Mouse (Mus musculus): Measurements from ENCODE around the gene Dgkh. TPM values are rescaled to one million over a fixed set of nuclear protein-coding genes. Genes with fewer than 3 reads are reported as not detected.

Gene Dgkh
- polyA plus RNA-seq, 1 experiment from 2014 or later: 2.6 TPM

- 84% methylated on average over 3 of the region's 3 CpGs for WGBS
- H3K9me3 ChIP-seq (replicated peaks; ENCODE audit: control insufficient read depth, low read length, poor library complexity, severe bottlenecking): no peaks in the 10 kb centered on the region
Measured at GRCm38 (mm10) chr14:78526475-78526874, 206.1 kb downstream of the Dgkh start.

DNA sequence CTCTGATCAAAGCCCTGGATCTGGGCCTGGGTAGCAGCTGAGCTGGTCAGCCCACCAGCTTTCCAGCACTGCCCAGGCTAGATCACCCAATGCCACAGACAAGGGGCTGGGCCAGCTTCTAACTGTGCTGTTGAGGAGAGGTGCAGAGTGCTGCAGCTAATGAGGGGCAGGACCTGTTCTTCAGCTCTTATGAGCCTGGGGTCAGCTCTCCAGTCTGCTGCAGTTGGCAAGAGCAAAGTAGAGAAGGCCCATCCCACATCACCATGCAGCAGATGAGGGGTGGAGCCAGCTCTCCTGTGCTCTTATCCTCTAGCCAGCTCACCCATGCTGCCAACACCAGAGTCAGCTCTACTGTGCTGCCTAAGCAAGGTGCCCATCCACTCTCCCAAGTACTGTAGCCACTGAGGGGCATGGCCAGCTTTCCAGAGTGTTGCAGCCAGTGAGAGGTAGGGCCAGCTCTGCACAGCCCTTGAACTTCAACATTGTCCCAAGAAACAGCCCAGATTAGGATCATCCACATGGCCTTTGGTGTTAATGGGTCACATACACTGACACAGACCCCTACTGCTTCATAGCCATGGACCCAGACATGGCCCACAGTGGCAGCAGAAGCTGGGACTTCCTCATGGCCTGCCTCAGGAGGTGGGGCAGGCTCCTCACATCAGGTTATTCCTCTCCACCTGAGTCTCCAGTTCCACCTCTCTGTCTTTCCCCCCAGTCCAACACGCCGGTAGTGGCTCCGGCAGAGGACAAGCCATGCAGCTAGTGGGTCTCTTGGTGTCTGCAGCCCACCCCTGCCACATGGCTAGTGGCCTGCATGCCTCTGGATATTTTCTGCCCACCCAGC, 206.7 kb downstream of the Dgkh start:
- Histone ChIP-seq H3K4me3 (ENCODE audit: low read depth, low read length) (no peak overlapping the region), H3K36me3 (ENCODE audit: control insufficient read depth, insufficient read depth, low read length) (no peaks in the 10 kb centered on the region), H3K4me2 (ENCODE audit: low read length) (no peak overlapping the region), H3K9me3 (replicated peaks; ENCODE audit: control insufficient read depth, low read length, poor library complexity, severe bottlenecking) (no peaks in the 10 kb centered on the region), H3K27me3 (ENCODE audit: control insufficient read depth, insufficient read depth, low read depth, low read length) (no peaks in the 10 kb centered on the region), H3K4me1 (ENCODE audit: control insufficient read depth, insufficient read depth, low read length) (peaks cover 9% of the 10 kb centered on the region), H3K9ac (ENCODE audit: low read depth, low read length) (no peak overlapping the region), H3K27ac (ENCODE audit: low read length) (no peak overlapping the region)
- ATAC-seq: peak; percentile 50
- 93% methylated on average over 3 of the region's 3 CpGs for WGBS

More at GRCm38 (mm10) chr14:78526475-78526874, 206.1 kb downstream of the Dgkh start:
- Histone ChIP-seq H3K4me3 (ENCODE audit: low read depth, low read length) (no peak overlapping the region), H3K27ac (ENCODE audit: low read length) (no peak overlapping the region), H3K4me2 (ENCODE audit: low read length) (no peak overlapping the region), H3K9ac (ENCODE audit: low read depth, low read length) (no peak overlapping the region), H3K36me3 (ENCODE audit: control insufficient read depth, insufficient read depth, low read length) (no peaks in the 10 kb centered on the region), H3K27me3 (ENCODE audit: control insufficient read depth, insufficient read depth, low read depth, low read length) (no peaks in the 10 kb centered on the region), H3K4me1 (ENCODE audit: control insufficient read depth, insufficient read depth, low read length) (peaks cover 11% of the 10 kb centered on the region)
- ATAC-seq: no peak

DNA sequence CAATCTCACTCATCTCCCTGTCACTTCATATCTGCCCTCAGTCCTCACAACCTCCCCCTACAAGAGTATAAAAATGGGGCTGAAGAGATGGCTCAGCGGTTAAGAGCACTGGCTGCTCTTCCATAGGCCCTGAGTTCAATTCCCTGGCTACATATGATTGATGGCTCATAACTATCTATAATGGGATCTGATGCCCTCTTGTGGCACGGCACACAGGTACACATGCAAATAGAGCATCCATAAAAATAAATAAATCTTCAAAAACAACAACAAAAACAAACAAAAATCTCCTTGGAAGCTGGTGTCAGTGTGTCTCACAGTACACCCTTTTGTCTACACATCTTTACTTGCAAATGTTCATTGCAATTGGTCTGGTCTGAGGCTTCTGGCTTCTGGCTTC, 207.5 kb downstream of the Dgkh start:
- 86% methylated on average over 2 of the region's 2 CpGs for WGBS
- H3K36me3 ChIP-seq (ENCODE audit: control insufficient read depth, insufficient read depth, low read length): no peaks in the 10 kb centered on the region
- no peak overlapping the region for H3K4me3 ChIP-seq (ENCODE audit: low read depth, low read length)
- no peak overlapping the region for H3K27ac ChIP-seq (ENCODE audit: low read length)
- no peaks in the 10 kb centered on the region for H3K27me3 ChIP-seq (ENCODE audit: control insufficient read depth, insufficient read depth, low read depth, low read length)
- H3K4me1 ChIP-seq (ENCODE audit: control insufficient read depth, insufficient read depth, low read length): peaks cover 9% of the 10 kb centered on the region
- no peaks in the 10 kb centered on the region for H3K9me3 ChIP-seq (replicated peaks; ENCODE audit: control insufficient read depth, low read length, poor library complexity, severe bottlenecking)
- H3K4me2 ChIP-seq (ENCODE audit: low read length): no peak overlapping the region
- H3K9ac ChIP-seq (ENCODE audit: low read depth, low read length): no peak overlapping the region
- no peak for ATAC-seq

DNA sequence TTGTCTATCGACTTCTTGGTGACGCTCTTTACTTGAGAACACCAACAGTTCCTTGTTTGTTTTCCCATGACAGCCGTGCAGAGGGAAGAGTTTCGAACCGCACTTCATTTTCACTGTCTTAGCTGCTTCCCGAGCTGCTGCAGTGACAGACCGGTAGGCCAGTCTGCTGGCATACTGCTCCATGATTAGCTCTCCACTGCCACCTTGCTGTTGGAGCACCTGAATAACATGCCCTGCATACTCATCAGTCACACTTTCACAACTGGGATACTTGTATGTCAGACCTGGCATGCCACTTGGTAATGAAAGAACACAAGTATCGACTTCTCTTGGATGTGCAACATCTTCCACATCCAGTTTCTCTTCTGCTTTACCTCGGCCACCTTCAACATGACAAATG, 221.9 kb downstream of the Dgkh start:
- WGBS: 80% methylated on average over 8 of the region's 9 CpGs
- H3K4me2 ChIP-seq (ENCODE audit: low read length): no peak overlapping the region
- no peak overlapping the region for H3K4me3 ChIP-seq (ENCODE audit: low read depth, low read length)
- ATAC-seq: peak; percentile 66; the same call in 1 of the 2 replicates
- no peaks in the 10 kb centered on the region for H3K4me1 ChIP-seq (ENCODE audit: control insufficient read depth, insufficient read depth, low read length)
- H3K9me3 ChIP-seq (replicated peaks; ENCODE audit: control insufficient read depth, low read length, poor library complexity, severe bottlenecking): no peaks in the 10 kb centered on the region
- no peak overlapping the region for H3K9ac ChIP-seq (ENCODE audit: low read depth, low read length)
- no peak overlapping the region for H3K27ac ChIP-seq (ENCODE audit: low read length)
- H3K36me3 ChIP-seq (ENCODE audit: control insufficient read depth, insufficient read depth, low read length): peaks cover 40% of the 10 kb centered on the region
- no peaks in the 10 kb centered on the region for H3K27me3 ChIP-seq (ENCODE audit: control insufficient read depth, insufficient read depth, low read depth, low read length)

DNA sequence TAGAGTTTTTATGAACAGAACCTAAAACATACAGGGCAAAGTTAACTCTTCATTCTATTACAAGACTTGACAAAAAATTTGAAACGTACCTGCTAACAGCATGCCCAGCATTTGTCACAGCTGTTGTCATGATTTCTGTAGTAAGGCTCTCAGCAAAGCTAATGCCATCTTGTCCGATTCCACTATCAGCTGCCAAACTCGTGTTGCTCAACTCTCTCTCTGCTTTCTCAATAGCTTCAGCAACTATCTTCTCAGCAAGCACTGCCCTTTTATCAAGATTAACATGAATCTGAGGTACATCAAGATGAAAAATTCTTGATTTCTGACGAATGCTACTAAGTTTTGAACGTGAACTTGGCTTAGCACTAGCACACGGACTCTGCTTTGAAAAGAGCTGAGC, 222.8 kb downstream of the Dgkh start:
- ATAC-seq: no peak
- H3K36me3 ChIP-seq (ENCODE audit: control insufficient read depth, insufficient read depth, low read length): peaks cover 44% of the 10 kb centered on the region
- 96% methylated on average over 6 of the region's 6 CpGs for WGBS

More for the DNA sequence above, 222.8 kb downstream of the Dgkh start:
- Histone ChIP-seq H3K27me3 (ENCODE audit: control insufficient read depth, insufficient read depth, low read depth, low read length) (no peaks in the 10 kb centered on the region), H3K4me1 (ENCODE audit: control insufficient read depth, insufficient read depth, low read length) (no peaks in the 10 kb centered on the region), H3K9ac (ENCODE audit: low read depth, low read length) (no peak overlapping the region), H3K9me3 (replicated peaks; ENCODE audit: control insufficient read depth, low read length, poor library complexity, severe bottlenecking) (no peaks in the 10 kb centered on the region), H3K4me2 (ENCODE audit: low read length) (no peak overlapping the region), H3K27ac (ENCODE audit: low read length) (no peak overlapping the region), H3K4me3 (ENCODE audit: low read depth, low read length) (no peak overlapping the region)

Other genes starting within 250 kb of the Dgkh start
- gene Akap11, start 196.0 kb downstream of the Dgkh start, polyA plus RNA-seq (2015; fragmentation: Nextera tagmentation; extraction: Ambion mirVana): 39.7 and 45.5 TPM in 2 replicates
- 6.2 and 7.3 TPM in 2 replicates for gene Vwa8, start 116.3 kb upstream of the Dgkh start, polyA plus RNA-seq (2015; fragmentation: Nextera tagmentation; extraction: Ambion mirVana)